Mouse (Mus musculus) limb, embryonic 14.5 days (tissue): ENCODE measurements at regions not wholly inside any gene's neighbourhood (a gene's known extent, or its start where the extent isn't known, plus 50 kb on each side); places are given as distances from the start of the nearest gene placed in this dataset.

Experiments
- ATAC-seq: fragments of 200-750 bp; cut with Nextera tagmentation; 2 replicates; pipeline ENCODE4 v1.8.0; 2017; ENCODE audit warnings: low read depth, moderate number of reproducible peaks, moderate TSS enrichment; ENCODE audit not compliant: low FRiP score
- DNase-seq: peaks from one replicate; pipeline ENCODE4 v3.0.0-alpha.2; 2015; ENCODE audit warnings: low spot score
- H3K27ac ChIP-seq: fragments of 300-500 bp; sonication (generic); replicated peaks from 2 replicates; pipeline ENCODE4 v1.5.1; 2014; ENCODE audit warnings: low read depth, mild to moderate bottlenecking, low read length, moderate library complexity, mixed read lengths
- H3K27me3 ChIP-seq: fragments of 300-500 bp; sonication (generic); 2 replicates; pipeline ENCODE4 v1.6.1; 2014; ENCODE audit warnings: low read length, mixed read lengths; ENCODE audit not compliant: control insufficient read depth, insufficient read depth
- H3K36me3 ChIP-seq: fragments of 300-500 bp; sonication (generic); 2 replicates; pipeline ENCODE4 v1.6.1; 2014; ENCODE audit warnings: mild to moderate bottlenecking, low read length, moderate library complexity, mixed read lengths; ENCODE audit not compliant: control insufficient read depth, insufficient read depth
- H3K4me1 ChIP-seq: fragments of 300-500 bp; sonication (generic); 2 replicates; pipeline ENCODE4 v1.6.1; 2014; ENCODE audit warnings: antibody characterized with exemption, low read length, mixed read lengths; ENCODE audit not compliant: control insufficient read depth, insufficient read depth
- H3K4me2 ChIP-seq: fragments of 300-500 bp; sonication (generic); replicated peaks from 2 replicates; pipeline ENCODE4 v1.6.1; 2014; ENCODE audit warnings: low read depth, mild to moderate bottlenecking, low read length, moderate library complexity; ENCODE audit not compliant: severe bottlenecking
- H3K4me3 ChIP-seq: fragments of 300-500 bp; sonication (generic); replicated peaks from 2 replicates; pipeline ENCODE4 v1.5.1; 2014; ENCODE audit warnings: low read length
- H3K9ac ChIP-seq: fragments of 300-500 bp; sonication (generic); 2 replicates; pipeline ENCODE4 v1.6.1; 2014; ENCODE audit warnings: mild to moderate bottlenecking, low read depth, low read length, moderate library complexity; ENCODE audit not compliant: severe bottlenecking
- H3K9me3 ChIP-seq: fragments of 300-500 bp; sonication (generic); 2 replicates; pipeline ENCODE4 v1.6.1; 2016; ENCODE audit warnings: low read length; ENCODE audit not compliant: control insufficient read depth
- POLR2A ChIP-seq: fragments of 200-500 bp; IDR thresholded peaks from 2 replicates; pipeline ENCODE4 v1.8.0; 2012; ENCODE audit warnings: inconsistent platforms, mild to moderate bottlenecking, moderate library complexity, borderline replicate concordance; ENCODE audit not compliant: insufficient read depth, insufficient read length; ENCODE audit errors: extremely low read depth
- WGBS: fragments of 180-500 bp; shearing (Covaris S2); extraction: QIAGEN DNeasy Blood & Tissue Kit; methylation state at CpG from one replicate; pipeline ENCODE4 v1.1.7; 2014; 5-methylcytosine and 5-hydroxymethylcytosine counted together

- DNase-seq (peak; percentile 71), ATAC-seq (peak; percentile 23; the same call in 1 of the 2 replicates)
- Histone ChIP-seq H3K9me3 (no peaks in the 10 kb centered on the region), H3K4me3 (no peak overlapping the region), H3K36me3 (no peaks in the 10 kb centered on the region), H3K27me3 (no peaks in the 10 kb centered on the region), H3K27ac (no peak overlapping the region), H3K4me1 (no peaks in the 10 kb centered on the region; the same call in 1 of the 2 replicates), H3K4me2 (no peak overlapping the region), H3K9ac (no peak overlapping the region)
- 26% methylated on average over 6 of the region's 6 CpGs for WGBS
- no peak for TF ChIP-seq POLR2A
Measured at GRCm38 (mm10) chr2:79062196-79062636, 193.0 kb upstream of the Itga4 start.

GRCm38 (mm10) chr2:79063641-79064040, 191.6 kb upstream of the Itga4 start:
- Histone ChIP-seq H3K4me1 (no peaks in the 10 kb centered on the region; the same call in 1 of the 2 replicates), H3K27ac (no peak overlapping the region), H3K4me3 (no peak overlapping the region), H3K27me3 (no peaks in the 10 kb centered on the region), H3K4me2 (no peak overlapping the region), H3K9ac (no peak overlapping the region), H3K9me3 (no peaks in the 10 kb centered on the region), H3K36me3 (no peaks in the 10 kb centered on the region)
- no peak for DNase-seq
- TF ChIP-seq POLR2A: no peak
- 91% methylated on average over 2 of the region's 2 CpGs for WGBS
- no peak for ATAC-seq

- Histone ChIP-seq H3K9ac (no peak overlapping the region), H3K4me3 (no peak overlapping the region), H3K4me1 (no peaks in the 10 kb centered on the region; the same call in 1 of the 2 replicates), H3K4me2 (no peak overlapping the region), H3K9me3 (no peaks in the 10 kb centered on the region), H3K36me3 (no peaks in the 10 kb centered on the region), H3K27ac (no peak overlapping the region), H3K27me3 (no peaks in the 10 kb centered on the region)
- no peak for ATAC-seq
- no peak for DNase-seq
- 76% methylated on average over 1 of the region's 1 CpGs for WGBS
- TF ChIP-seq POLR2A: no peak
Measured at GRCm38 (mm10) chr2:79065321-79065720, 189.9 kb upstream of the Itga4 start.

GRCm38 (mm10) chr2:79076115-79076514, 179.1 kb upstream of the Itga4 start:
- TF ChIP-seq POLR2A: no peak
- no peak for DNase-seq

GRCm38 (mm10) chr2:79078836-79079394, 176.3 kb upstream of the Itga4 start:
- Histone ChIP-seq H3K4me2 (no peak overlapping the region), H3K4me3 (no peak overlapping the region), H3K27ac (no peak overlapping the region), H3K27me3 (no peaks in the 10 kb centered on the region), H3K9ac (no peak overlapping the region), H3K4me1 (no peaks in the 10 kb centered on the region), H3K36me3 (no peaks in the 10 kb centered on the region), H3K9me3 (no peaks in the 10 kb centered on the region)
- ATAC-seq (no peak), DNase-seq (no peak)
- 57% methylated on average over 5 of the region's 5 CpGs for WGBS
- TF ChIP-seq POLR2A: no peak

More at GRCm38 (mm10) chr2:79076115-79076514, 179.1 kb upstream of the Itga4 start:
- Histone ChIP-seq H3K36me3 (no peaks in the 10 kb centered on the region), H3K9me3 (no peaks in the 10 kb centered on the region), H3K4me3 (no peak overlapping the region), H3K9ac (no peak overlapping the region), H3K4me2 (no peak overlapping the region), H3K27me3 (no peaks in the 10 kb centered on the region), H3K27ac (no peak overlapping the region), H3K4me1 (no peaks in the 10 kb centered on the region)
- peak; percentile 53; the same call in 1 of the 2 replicates for ATAC-seq
- WGBS: 49% methylated on average over 2 of the region's 2 CpGs

- H3K27ac ChIP-seq: no peak overlapping the region
- no peaks in the 10 kb centered on the region for H3K4me1 ChIP-seq
- H3K9me3 ChIP-seq: no peaks in the 10 kb centered on the region
- no peak overlapping the region for H3K9ac ChIP-seq
- H3K36me3 ChIP-seq: no peaks in the 10 kb centered on the region
- H3K4me2 ChIP-seq: no peak overlapping the region
- no peak for TF ChIP-seq POLR2A
- H3K4me3 ChIP-seq: no peak overlapping the region
- H3K27me3 ChIP-seq: no peaks in the 10 kb centered on the region
- 85% methylated on average over 2 of the region's 2 CpGs for WGBS
- DNase-seq (no peak), ATAC-seq (no peak)
Measured at GRCm38 (mm10) chr2:79081769-79082168, 173.5 kb upstream of the Itga4 start.
